Mouse (Mus musculus): ENCODE results near the gene Tmem94. TPM values are rescaled to one million over a fixed set of nuclear protein-coding genes. Genes with fewer than 3 reads are reported as not detected.
A peak's percentile ranks its signal among the peaks of the same experiment; 100 is the strongest.

Tmem94 gene
- polyA plus RNA-seq, 1 experiment from 2014 or later, result 8.2 TPM

DNA sequence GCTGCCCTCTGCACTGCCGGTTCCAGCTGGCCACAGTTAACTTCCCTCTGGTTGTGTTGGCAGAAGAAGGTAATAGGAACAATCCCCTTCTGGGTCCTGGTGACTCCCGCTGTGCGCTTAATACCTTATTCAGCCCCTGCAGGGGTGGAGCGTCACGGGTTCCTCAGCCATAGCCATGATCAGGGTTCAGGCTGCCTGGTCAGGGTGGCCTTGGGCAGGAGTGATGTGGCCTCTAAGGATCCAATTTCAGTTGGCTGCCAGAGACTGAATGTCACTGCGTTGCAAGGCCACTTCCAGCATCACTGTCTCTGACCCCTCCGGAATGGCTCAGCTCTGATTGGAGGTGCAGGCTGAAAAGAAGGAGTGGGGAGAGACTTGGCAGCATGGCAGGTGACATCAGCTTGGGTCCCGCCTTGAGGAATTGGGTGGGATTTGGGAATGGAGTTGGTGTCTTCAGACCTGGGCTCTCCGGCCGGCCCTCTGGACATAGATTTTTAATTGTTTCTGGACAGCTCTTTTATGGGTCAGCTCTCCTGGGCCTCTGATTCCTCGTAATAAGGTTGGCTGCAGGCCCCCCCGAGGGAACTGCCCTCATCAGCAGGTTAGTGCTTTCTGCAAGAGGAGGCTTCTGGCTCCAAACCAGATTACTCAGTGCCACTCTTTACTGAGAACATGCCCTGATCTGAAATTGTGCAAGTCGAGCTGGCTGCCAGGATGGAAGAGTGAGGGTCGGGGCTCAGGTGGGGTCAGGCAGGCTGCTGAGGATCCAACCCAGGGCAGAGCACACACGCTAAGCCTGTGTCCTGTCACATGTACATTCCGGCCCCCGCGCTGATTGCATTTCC lies 10.8 kb downstream of the Tmem94 start:
- ATAC-seq, result no peak
- 66% methylated on average over 18 of the region's 18 CpGs for WGBS
- Histone ChIP-seq H3K9me3 (ENCODE audit: control insufficient read depth) (no peaks in the 10 kb centered on the region), H3K4me1 (replicated peaks; ENCODE audit: control insufficient read depth, insufficient read depth, low read length) (peaks cover 18% of the 10 kb centered on the region), H3K27ac (ENCODE audit: low read depth, low read length) (no peak overlapping the region), H3K36me3 (ENCODE audit: control insufficient read depth, insufficient read depth) (no peaks in the 10 kb centered on the region; the same call in 1 of the 2 replicates), H3K4me2 (replicated peaks; ENCODE audit: low read depth) (no peak overlapping the region), H3K9ac (ENCODE audit: low read depth, low read length) (no peak overlapping the region), H3K27me3 (replicated peaks; ENCODE audit: control insufficient read depth, insufficient read depth, low read length) (no peaks in the 10 kb centered on the region), H3K4me3 (ENCODE audit: low read depth, low read length) (no peak overlapping the region)
- TF ChIP-seq CTCF (IDR thresholded peaks at IDR 0.05; ENCODE audit: low read depth), result no peak

DNA sequence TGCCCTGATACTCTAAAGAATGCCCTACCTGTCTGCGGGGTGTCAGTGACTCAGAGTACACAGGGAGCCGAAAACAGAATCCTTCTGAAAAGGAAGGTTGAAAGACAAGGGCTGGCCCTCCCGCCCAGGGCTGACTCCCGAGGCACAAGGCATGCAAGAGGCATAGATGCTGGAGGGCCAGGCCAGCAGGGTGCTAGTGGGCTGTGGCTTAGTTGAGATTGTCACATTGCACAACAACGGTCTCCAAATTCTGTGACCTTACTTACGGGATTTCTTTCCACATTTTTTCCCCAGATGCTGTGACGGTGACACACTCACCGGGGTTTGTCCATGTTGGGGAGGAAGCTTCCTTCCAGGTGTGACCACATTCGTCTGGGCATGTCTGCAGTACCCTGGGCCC lies 11.7 kb downstream of the Tmem94 start:
- no peaks in the 10 kb centered on the region for H3K9me3 ChIP-seq (ENCODE audit: control insufficient read depth)
- no peaks in the 10 kb centered on the region; the same call in 1 of the 2 replicates for H3K36me3 ChIP-seq (ENCODE audit: control insufficient read depth, insufficient read depth)
- no peak overlapping the region for H3K9ac ChIP-seq (ENCODE audit: low read depth, low read length)
- ATAC-seq, result no peak
- 79% methylated on average over 9 of the region's 9 CpGs for WGBS
- H3K4me2 ChIP-seq (replicated peaks; ENCODE audit: low read depth), result no peak overlapping the region
- peaks cover 18% of the 10 kb centered on the region for H3K4me1 ChIP-seq (replicated peaks; ENCODE audit: control insufficient read depth, insufficient read depth, low read length)
- no peak overlapping the region for H3K4me3 ChIP-seq (ENCODE audit: low read depth, low read length)
- no peak for TF ChIP-seq CTCF (IDR thresholded peaks at IDR 0.05; ENCODE audit: low read depth)
- H3K27me3 ChIP-seq (replicated peaks; ENCODE audit: control insufficient read depth, insufficient read depth, low read length), result no peaks in the 10 kb centered on the region
- H3K27ac ChIP-seq (ENCODE audit: low read depth, low read length), result no peak overlapping the region

GRCm38 (mm10) chr11:115777487-115778335 lies 12.5 kb downstream of the Tmem94 start:
- H3K4me3 ChIP-seq (ENCODE audit: low read depth, low read length), result no peak overlapping the region
- no peaks in the 10 kb centered on the region for H3K27me3 ChIP-seq (replicated peaks; ENCODE audit: control insufficient read depth, insufficient read depth, low read length)
- TF ChIP-seq CTCF (IDR thresholded peaks at IDR 0.05; ENCODE audit: low read depth), result no peak
- no peak overlapping the region for H3K9ac ChIP-seq (ENCODE audit: low read depth, low read length)
- H3K4me2 ChIP-seq (replicated peaks; ENCODE audit: low read depth), result no peak overlapping the region
- peak overlapping the region; percentile 1; the same call in 1 of the 2 replicates for H3K27ac ChIP-seq (ENCODE audit: low read depth, low read length)
- WGBS, result 77% methylated on average over 17 of the region's 17 CpGs
- no peak for ATAC-seq
- H3K36me3 ChIP-seq (ENCODE audit: control insufficient read depth, insufficient read depth), result no peaks in the 10 kb centered on the region; the same call in 1 of the 2 replicates
- H3K9me3 ChIP-seq (ENCODE audit: control insufficient read depth), result no peaks in the 10 kb centered on the region
- peaks cover 18% of the 10 kb centered on the region for H3K4me1 ChIP-seq (replicated peaks; ENCODE audit: control insufficient read depth, insufficient read depth, low read length)

GRCm38 (mm10) chr11:115779038-115779571 lies 13.9 kb downstream of the Tmem94 start:
- Histone ChIP-seq H3K4me1 (replicated peaks; ENCODE audit: control insufficient read depth, insufficient read depth, low read length) (peaks cover 18% of the 10 kb centered on the region), H3K4me2 (replicated peaks; ENCODE audit: low read depth) (peak overlapping the region; percentile 52), H3K36me3 (ENCODE audit: control insufficient read depth, insufficient read depth) (no peaks in the 10 kb centered on the region; the same call in 1 of the 2 replicates), H3K4me3 (ENCODE audit: low read depth, low read length) (no peak overlapping the region), H3K27me3 (replicated peaks; ENCODE audit: control insufficient read depth, insufficient read depth, low read length) (no peaks in the 10 kb centered on the region), H3K27ac (ENCODE audit: low read depth, low read length) (peak overlapping the region; percentile 86), H3K9ac (ENCODE audit: low read depth, low read length) (no peak overlapping the region), H3K9me3 (ENCODE audit: control insufficient read depth) (no peaks in the 10 kb centered on the region)
- no peak for TF ChIP-seq CTCF (IDR thresholded peaks at IDR 0.05; ENCODE audit: low read depth)
- WGBS, result 2% methylated on average over 9 of the region's 9 CpGs
- ATAC-seq, result peak; percentile 97

DNA sequence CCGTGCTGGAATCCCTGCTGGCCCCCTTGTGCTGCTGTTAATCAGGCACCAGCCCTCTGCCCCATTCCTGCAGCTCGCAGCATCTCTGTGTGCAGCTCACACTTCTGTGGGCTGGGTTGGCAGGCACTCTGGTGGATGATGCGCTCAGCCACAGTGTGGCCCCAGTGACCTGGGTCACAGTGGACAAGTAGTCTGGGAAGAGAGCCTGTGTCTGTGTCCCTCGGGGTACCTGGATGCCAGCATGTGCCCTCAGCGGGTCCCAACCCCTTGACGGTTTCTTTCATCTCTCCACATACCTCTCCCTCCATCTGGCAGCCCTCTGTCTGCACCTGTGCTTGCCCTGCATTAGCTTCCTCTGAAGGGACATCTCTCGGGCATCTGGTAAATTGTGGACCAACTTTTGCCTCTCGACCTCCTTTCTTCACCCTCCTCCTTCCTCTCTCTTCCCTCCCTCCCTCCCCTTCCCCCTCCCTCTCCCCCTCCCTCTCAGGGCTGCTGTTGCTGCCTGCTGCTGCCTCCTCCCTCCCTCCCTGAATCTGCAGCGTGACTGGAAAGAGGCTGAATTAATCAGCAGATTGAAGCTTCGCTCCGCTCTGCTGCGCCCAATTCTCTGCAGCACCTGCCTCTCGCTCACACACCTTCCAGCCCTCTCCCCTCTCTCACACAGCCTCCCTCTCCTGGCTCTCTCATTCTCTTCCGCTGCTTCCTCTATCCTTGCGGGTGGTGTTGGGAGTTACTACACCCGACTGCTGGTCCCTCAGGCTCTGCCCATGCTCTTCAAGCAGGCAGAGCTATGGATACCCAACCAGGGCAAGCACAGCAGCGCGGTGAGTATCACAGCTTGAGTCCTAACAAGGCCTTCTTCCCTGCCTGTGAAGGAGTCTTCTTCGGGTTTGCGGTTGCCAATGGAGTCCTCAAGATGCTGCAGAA lies 15.2 kb downstream of the Tmem94 start:
- peaks cover 18% of the 10 kb centered on the region for H3K4me1 ChIP-seq (replicated peaks; ENCODE audit: control insufficient read depth, insufficient read depth, low read length)
- H3K4me2 ChIP-seq (replicated peaks; ENCODE audit: low read depth), result peak overlapping the region; percentile 27; the same call in 1 of the 2 replicates
- no peak for ATAC-seq
- TF ChIP-seq CTCF (IDR thresholded peaks at IDR 0.05; ENCODE audit: low read depth), result no peak
- WGBS, result 46% methylated on average over 20 of the region's 20 CpGs
- no peak overlapping the region for H3K9ac ChIP-seq (ENCODE audit: low read depth, low read length)
- H3K9me3 ChIP-seq (ENCODE audit: control insufficient read depth), result no peaks in the 10 kb centered on the region
- peaks cover 1% of the 10 kb centered on the region; the same call in 1 of the 2 replicates for H3K36me3 ChIP-seq (ENCODE audit: control insufficient read depth, insufficient read depth)
- H3K27ac ChIP-seq (ENCODE audit: low read depth, low read length), result peak overlapping the region; percentile 86; the same call in 1 of the 2 replicates
- H3K27me3 ChIP-seq (replicated peaks; ENCODE audit: control insufficient read depth, insufficient read depth, low read length), result no peaks in the 10 kb centered on the region
- no peak overlapping the region for H3K4me3 ChIP-seq (ENCODE audit: low read depth, low read length)

Measured in intestine, postnatal 0 days (tissue).